Mouse (Mus musculus): ENCODE measurements around the gene Shq1. TPM values are rescaled to one million over a fixed set of nuclear protein-coding genes. Genes with fewer than 3 reads are reported as not detected.

Gene Shq1
- polyA plus RNA-seq, 1 experiment from 2014 or later: 14.2 TPM

DNA sequence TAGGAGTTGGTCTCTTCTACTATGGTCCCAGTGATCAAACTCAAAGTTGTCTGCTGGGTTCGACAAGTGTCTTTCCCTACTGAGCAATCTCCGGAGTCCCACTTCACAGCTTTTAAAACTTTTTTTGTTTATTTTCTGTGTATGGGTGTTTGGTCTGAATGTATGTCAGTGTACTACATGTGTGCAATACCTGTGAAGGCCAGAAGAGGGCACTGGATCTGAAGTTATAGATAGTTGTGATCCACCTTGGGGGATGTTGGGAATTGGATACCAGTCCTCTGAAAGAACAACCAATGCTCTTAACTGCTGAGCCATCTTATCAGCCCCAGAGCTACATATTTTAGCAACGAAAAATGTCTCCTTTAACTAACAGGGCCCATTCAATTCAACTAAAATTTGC is 62.5 kb downstream of the Shq1 start:
- Histone ChIP-seq H3K27ac (ENCODE audit: low read depth, low read length) (no peak overlapping the region), H3K4me2 (ENCODE audit: low read length) (no peak overlapping the region), H3K9me3 (replicated peaks; ENCODE audit: control insufficient read depth, low read length) (no peaks in the 10 kb centered on the region), H3K9ac (ENCODE audit: low read length) (no peak overlapping the region), H3K4me1 (ENCODE audit: control insufficient read depth, insufficient read depth, low read length) (peaks cover 1% of the 10 kb centered on the region; the same call in 1 of the 2 replicates), H3K4me3 (ENCODE audit: low read depth, low read length) (no peak overlapping the region), H3K36me3 (ENCODE audit: control insufficient read depth, insufficient read depth, low read length) (no peaks in the 10 kb centered on the region), H3K27me3 (replicated peaks; ENCODE audit: control insufficient read depth, insufficient read depth, low read length) (no peaks in the 10 kb centered on the region)
- ATAC-seq (no peak), DNase-seq (ENCODE audit: low spot score) (peak; percentile 25)
- WGBS: 98% methylated on average over 3 of the region's 3 CpGs

DNA sequence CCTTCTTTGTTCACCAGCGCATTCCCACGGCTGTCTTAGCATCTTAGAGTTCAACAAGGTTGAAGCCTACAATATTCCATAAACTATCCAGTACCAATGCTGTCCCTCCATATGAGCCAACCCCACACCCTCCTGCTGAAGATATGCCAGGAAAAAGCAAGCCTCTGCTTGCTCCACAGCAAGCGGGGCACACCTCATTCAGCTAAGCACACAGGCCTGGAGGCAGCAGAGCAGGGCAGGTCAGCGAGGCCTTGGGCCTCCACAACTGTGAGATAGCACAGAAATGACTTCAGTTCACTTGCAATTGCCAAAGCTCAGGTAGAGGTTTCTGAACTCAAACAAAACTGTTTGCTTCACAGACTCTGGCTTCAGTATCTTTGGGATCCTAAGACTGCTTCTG is 64.2 kb downstream of the Shq1 start:
- WGBS: 74% methylated on average over 4 of the region's 4 CpGs
- no peaks in the 10 kb centered on the region for H3K27me3 ChIP-seq (replicated peaks; ENCODE audit: control insufficient read depth, insufficient read depth, low read length)
- ATAC-seq (no peak), DNase-seq (ENCODE audit: low spot score) (no peak)
- H3K9me3 ChIP-seq (replicated peaks; ENCODE audit: control insufficient read depth, low read length): no peaks in the 10 kb centered on the region
- no peak overlapping the region for H3K4me3 ChIP-seq (ENCODE audit: low read depth, low read length)
- H3K27ac ChIP-seq (ENCODE audit: low read depth, low read length): no peak overlapping the region
- no peak overlapping the region for H3K4me2 ChIP-seq (ENCODE audit: low read length)
- H3K36me3 ChIP-seq (ENCODE audit: control insufficient read depth, insufficient read depth, low read length): no peaks in the 10 kb centered on the region
- no peak overlapping the region for H3K9ac ChIP-seq (ENCODE audit: low read length)
- no peaks in the 10 kb centered on the region for H3K4me1 ChIP-seq (ENCODE audit: control insufficient read depth, insufficient read depth, low read length)

DNA sequence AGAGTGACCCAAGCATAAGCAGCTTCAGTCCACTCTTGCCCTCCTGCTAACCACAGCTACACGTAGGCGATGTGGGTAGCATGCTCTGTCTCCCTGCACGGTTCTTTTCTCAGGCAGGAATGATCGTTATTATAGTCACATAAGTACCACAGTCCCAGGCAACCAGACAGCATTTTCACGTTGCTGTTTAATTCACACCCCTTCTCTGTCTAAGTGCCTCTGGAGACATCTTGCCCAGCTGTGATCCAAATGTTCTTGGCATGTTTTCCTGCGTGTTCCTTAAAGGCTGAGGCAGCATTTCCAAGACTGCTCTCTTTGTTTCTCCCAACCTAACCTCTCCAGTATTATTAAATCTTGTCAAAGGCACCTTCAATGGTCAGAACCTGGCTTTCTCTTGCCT is 67.3 kb downstream of the Shq1 start:
- H3K4me2 ChIP-seq (ENCODE audit: low read length): no peak overlapping the region
- H3K4me1 ChIP-seq (ENCODE audit: control insufficient read depth, insufficient read depth, low read length): no peaks in the 10 kb centered on the region
- no peaks in the 10 kb centered on the region for H3K27me3 ChIP-seq (replicated peaks; ENCODE audit: control insufficient read depth, insufficient read depth, low read length)
- no peaks in the 10 kb centered on the region for H3K9me3 ChIP-seq (replicated peaks; ENCODE audit: control insufficient read depth, low read length)
- H3K9ac ChIP-seq (ENCODE audit: low read length): no peak overlapping the region
- H3K27ac ChIP-seq (ENCODE audit: low read depth, low read length): no peak overlapping the region
- WGBS: 73% methylated on average over 6 of the region's 6 CpGs
- ATAC-seq (no peak), DNase-seq (ENCODE audit: low spot score) (peak; percentile 16)
- H3K36me3 ChIP-seq (ENCODE audit: control insufficient read depth, insufficient read depth, low read length): no peaks in the 10 kb centered on the region
- no peak overlapping the region for H3K4me3 ChIP-seq (ENCODE audit: low read depth, low read length)

DNA sequence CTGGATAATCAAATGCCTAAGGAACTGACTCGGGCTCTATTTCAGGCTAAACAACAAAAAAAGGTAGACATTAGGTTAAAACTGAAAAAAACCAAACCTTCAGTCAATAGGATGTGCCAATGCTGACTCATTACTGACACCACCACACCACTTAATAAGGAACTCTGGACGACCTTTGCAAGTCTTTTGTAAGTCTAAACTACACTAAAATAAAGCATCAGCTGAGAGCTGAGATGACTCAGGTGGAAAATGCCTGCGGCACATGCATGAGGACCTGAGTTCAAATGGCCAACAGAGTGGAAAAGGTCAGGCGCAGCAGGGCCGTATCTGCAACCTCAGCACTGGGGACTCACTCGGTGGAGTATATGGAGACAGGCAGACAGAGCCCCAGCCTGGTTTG is 69.3 kb downstream of the Shq1 start:
- H3K4me1 ChIP-seq (ENCODE audit: control insufficient read depth, insufficient read depth, low read length): no peaks in the 10 kb centered on the region
- H3K27me3 ChIP-seq (replicated peaks; ENCODE audit: control insufficient read depth, insufficient read depth, low read length): no peaks in the 10 kb centered on the region
- H3K27ac ChIP-seq (ENCODE audit: low read depth, low read length): no peak overlapping the region
- WGBS: 86% methylated on average over 6 of the region's 6 CpGs
- H3K9ac ChIP-seq (ENCODE audit: low read length): no peak overlapping the region
- H3K4me2 ChIP-seq (ENCODE audit: low read length): no peak overlapping the region
- ATAC-seq: no peak
- no peak overlapping the region for H3K4me3 ChIP-seq (ENCODE audit: low read depth, low read length)
- H3K36me3 ChIP-seq (ENCODE audit: control insufficient read depth, insufficient read depth, low read length): no peaks in the 10 kb centered on the region
- no peak for DNase-seq (ENCODE audit: low spot score)
- no peaks in the 10 kb centered on the region for H3K9me3 ChIP-seq (replicated peaks; ENCODE audit: control insufficient read depth, low read length)

DNA sequence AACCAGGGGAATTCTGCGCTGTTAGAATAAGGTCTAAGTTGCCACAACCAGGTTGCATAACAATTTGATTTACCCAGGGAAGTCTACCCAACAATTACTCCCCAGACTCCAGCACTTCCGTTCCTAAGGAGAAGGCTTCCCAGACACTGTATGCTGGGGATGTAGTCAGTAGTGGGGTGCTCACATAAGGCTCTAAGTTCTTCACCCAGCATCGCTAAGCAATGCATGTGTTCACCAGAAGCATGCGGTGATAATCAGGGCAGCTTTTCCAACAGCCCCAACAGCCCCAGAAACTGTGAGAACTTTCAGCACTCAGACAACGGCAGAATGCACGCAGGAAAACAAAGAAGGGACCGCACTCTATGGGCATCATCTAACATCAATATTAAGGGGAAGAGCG is 77.1 kb downstream of the Shq1 start:
- no peaks in the 10 kb centered on the region for H3K4me1 ChIP-seq (ENCODE audit: control insufficient read depth, insufficient read depth, low read length)
- no peak for ATAC-seq
- no peaks in the 10 kb centered on the region for H3K36me3 ChIP-seq (ENCODE audit: control insufficient read depth, insufficient read depth, low read length)
- H3K27me3 ChIP-seq (replicated peaks; ENCODE audit: control insufficient read depth, insufficient read depth, low read length): no peaks in the 10 kb centered on the region
- H3K27ac ChIP-seq (ENCODE audit: low read depth, low read length): no peak overlapping the region
- H3K4me3 ChIP-seq (ENCODE audit: low read depth, low read length): no peak overlapping the region
- WGBS: 50% methylated on average over 8 of the region's 8 CpGs
- DNase-seq (ENCODE audit: low spot score): no peak
- no peak overlapping the region for H3K9ac ChIP-seq (ENCODE audit: low read length)
- H3K4me2 ChIP-seq (ENCODE audit: low read length): no peak overlapping the region
- no peaks in the 10 kb centered on the region for H3K9me3 ChIP-seq (replicated peaks; ENCODE audit: control insufficient read depth, low read length)

DNA sequence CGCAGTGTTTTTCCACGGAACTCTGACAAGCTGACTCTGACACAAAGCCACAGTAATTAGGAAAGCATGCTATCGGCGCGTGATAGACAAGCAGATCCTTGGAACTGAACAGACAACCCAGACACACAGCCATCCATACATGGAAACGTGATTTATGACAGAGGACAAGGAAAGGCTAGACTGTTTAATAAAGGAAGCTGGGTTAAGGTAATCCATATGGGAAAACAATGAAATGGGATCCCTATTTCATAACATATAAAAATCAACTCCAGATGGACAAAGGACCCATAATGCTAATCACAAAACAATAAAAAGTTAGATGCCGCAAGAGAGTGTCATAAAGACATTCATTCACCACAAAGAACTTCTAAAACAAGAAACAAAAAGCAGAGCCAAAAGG is 78.0 kb downstream of the Shq1 start:
- no peak for DNase-seq (ENCODE audit: low spot score)

DNA sequence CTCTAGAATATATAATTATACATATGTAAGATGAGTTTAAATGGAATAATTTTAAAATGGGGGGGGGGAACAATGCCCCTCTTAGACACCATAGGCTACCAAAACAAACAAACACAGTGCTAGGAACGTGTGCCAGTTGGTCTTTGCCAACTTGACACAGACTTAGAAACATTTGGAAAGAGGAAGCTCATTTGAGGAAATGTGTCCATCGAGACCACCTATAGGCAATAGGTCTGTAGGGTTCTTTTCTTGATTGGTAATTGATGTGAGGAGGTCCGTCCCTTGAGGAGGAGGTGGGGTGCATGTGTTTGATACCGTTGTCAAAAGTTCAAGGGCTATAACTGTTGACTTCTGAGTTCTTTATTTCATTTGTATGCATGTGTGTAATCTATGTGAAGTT is 80.4 kb downstream of the Shq1 start:
- Histone ChIP-seq H3K9ac (ENCODE audit: low read length) (no peak overlapping the region), H3K27me3 (replicated peaks; ENCODE audit: control insufficient read depth, insufficient read depth, low read length) (no peaks in the 10 kb centered on the region), H3K9me3 (replicated peaks; ENCODE audit: control insufficient read depth, low read length) (no peaks in the 10 kb centered on the region), H3K27ac (ENCODE audit: low read depth, low read length) (no peak overlapping the region), H3K4me1 (ENCODE audit: control insufficient read depth, insufficient read depth, low read length) (no peaks in the 10 kb centered on the region), H3K36me3 (ENCODE audit: control insufficient read depth, insufficient read depth, low read length) (no peaks in the 10 kb centered on the region), H3K4me2 (ENCODE audit: low read length) (no peak overlapping the region), H3K4me3 (ENCODE audit: low read depth, low read length) (no peak overlapping the region)
- 88% methylated on average over 4 of the region's 4 CpGs for WGBS
- DNase-seq (ENCODE audit: low spot score) (no peak), ATAC-seq (no peak)

More for the DNA sequence above, 78.0 kb downstream of the Shq1 start:
- Histone ChIP-seq H3K27ac (ENCODE audit: low read depth, low read length) (no peak overlapping the region), H3K27me3 (replicated peaks; ENCODE audit: control insufficient read depth, insufficient read depth, low read length) (no peaks in the 10 kb centered on the region), H3K4me1 (ENCODE audit: control insufficient read depth, insufficient read depth, low read length) (no peaks in the 10 kb centered on the region), H3K4me2 (ENCODE audit: low read length) (no peak overlapping the region), H3K9me3 (replicated peaks; ENCODE audit: control insufficient read depth, low read length) (no peaks in the 10 kb centered on the region), H3K36me3 (ENCODE audit: control insufficient read depth, insufficient read depth, low read length) (no peaks in the 10 kb centered on the region), H3K4me3 (ENCODE audit: low read depth, low read length) (no peak overlapping the region), H3K9ac (ENCODE audit: low read length) (no peak overlapping the region)
- ATAC-seq: no peak
- 67% methylated on average over 7 of the region's 7 CpGs for WGBS

DNA sequence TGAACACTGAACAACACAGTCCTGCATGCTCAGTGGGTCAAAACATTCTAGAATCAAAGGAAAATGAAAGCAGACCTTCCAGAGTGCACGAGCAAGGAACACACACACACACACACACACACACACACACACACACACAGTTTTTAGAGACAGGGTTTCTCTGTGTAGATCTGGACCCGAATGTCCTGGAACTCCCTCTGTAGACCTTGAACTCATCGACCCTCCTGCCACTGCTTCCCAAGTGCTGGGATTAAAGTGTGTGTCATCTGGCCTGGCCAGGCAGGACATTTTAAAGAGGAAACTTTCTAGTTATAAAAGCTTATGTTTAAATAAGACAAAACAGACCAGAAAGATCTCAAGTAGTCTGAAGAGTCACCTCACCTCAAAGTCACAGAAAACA is 82.1 kb downstream of the Shq1 start:
- H3K27ac ChIP-seq (ENCODE audit: low read depth, low read length): no peak overlapping the region
- H3K4me2 ChIP-seq (ENCODE audit: low read length): no peak overlapping the region
- H3K4me1 ChIP-seq (ENCODE audit: control insufficient read depth, insufficient read depth, low read length): no peaks in the 10 kb centered on the region
- no peak overlapping the region for H3K9ac ChIP-seq (ENCODE audit: low read length)
- no peak for DNase-seq (ENCODE audit: low spot score)
- no peaks in the 10 kb centered on the region for H3K27me3 ChIP-seq (replicated peaks; ENCODE audit: control insufficient read depth, insufficient read depth, low read length)
- ATAC-seq: no peak
- H3K9me3 ChIP-seq (replicated peaks; ENCODE audit: control insufficient read depth, low read length): no peaks in the 10 kb centered on the region
- 96% methylated on average over 3 of the region's 3 CpGs for WGBS
- H3K4me3 ChIP-seq (ENCODE audit: low read depth, low read length): no peak overlapping the region
- no peaks in the 10 kb centered on the region for H3K36me3 ChIP-seq (ENCODE audit: control insufficient read depth, insufficient read depth, low read length)

DNA sequence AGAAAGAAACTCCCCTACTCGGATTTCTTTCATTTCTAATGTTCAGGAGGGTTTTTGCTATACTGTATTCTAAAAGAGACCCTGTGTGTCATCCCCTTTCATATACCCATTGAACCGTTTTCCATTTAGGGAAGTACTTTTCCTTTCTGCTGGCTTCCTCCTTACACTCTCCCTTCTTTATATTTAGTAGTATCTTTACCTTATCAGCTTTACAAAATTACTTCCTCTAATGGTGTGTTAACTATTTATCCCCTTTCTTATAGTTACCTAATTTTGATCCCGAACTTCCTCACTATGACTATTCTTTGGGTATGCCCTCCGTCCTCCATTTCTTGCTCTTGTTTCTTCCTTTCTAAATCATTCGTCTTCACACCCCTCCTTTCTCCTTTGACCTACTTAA is 84.2 kb downstream of the Shq1 start:
- Histone ChIP-seq H3K4me2 (ENCODE audit: low read length) (no peak overlapping the region), H3K9ac (ENCODE audit: low read length) (no peak overlapping the region), H3K4me1 (ENCODE audit: control insufficient read depth, insufficient read depth, low read length) (peaks cover 8% of the 10 kb centered on the region), H3K27ac (ENCODE audit: low read depth, low read length) (no peak overlapping the region), H3K4me3 (ENCODE audit: low read depth, low read length) (no peak overlapping the region), H3K36me3 (ENCODE audit: control insufficient read depth, insufficient read depth, low read length) (no peaks in the 10 kb centered on the region), H3K9me3 (replicated peaks; ENCODE audit: control insufficient read depth, low read length) (no peaks in the 10 kb centered on the region), H3K27me3 (replicated peaks; ENCODE audit: control insufficient read depth, insufficient read depth, low read length) (no peaks in the 10 kb centered on the region)
- ATAC-seq (no peak), DNase-seq (ENCODE audit: low spot score) (no peak)
- WGBS: 90% methylated on average over 5 of the region's 5 CpGs

DNA sequence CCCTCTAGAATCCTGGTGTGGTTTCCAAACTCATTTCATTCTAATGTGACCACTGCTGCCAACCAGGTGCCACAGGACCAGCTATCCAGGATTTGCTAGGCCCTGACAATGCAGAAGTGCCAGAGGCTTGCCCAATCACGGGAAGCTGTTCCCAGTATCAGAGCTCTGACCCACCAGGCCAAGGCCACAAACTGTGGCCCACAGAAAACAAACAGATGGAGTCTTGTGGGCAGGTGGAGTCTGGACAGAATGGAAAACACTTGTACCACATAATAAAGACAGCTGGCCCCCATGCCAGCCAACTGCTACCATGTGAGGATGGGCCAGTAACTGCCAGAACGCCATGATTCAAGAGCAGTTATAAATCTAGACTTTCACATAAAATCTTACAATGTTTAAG is 89.0 kb downstream of the Shq1 start:
- Histone ChIP-seq H3K4me2 (ENCODE audit: low read length) (no peak overlapping the region), H3K9ac (ENCODE audit: low read length) (no peak overlapping the region), H3K27me3 (replicated peaks; ENCODE audit: control insufficient read depth, insufficient read depth, low read length) (no peaks in the 10 kb centered on the region), H3K27ac (ENCODE audit: low read depth, low read length) (peak overlapping the region; percentile 74), H3K36me3 (ENCODE audit: control insufficient read depth, insufficient read depth, low read length) (no peaks in the 10 kb centered on the region), H3K9me3 (replicated peaks; ENCODE audit: control insufficient read depth, low read length) (no peaks in the 10 kb centered on the region), H3K4me3 (ENCODE audit: low read depth, low read length) (no peak overlapping the region), H3K4me1 (ENCODE audit: control insufficient read depth, insufficient read depth, low read length) (peaks cover 15% of the 10 kb centered on the region)
- DNase-seq (ENCODE audit: low spot score) (peak; percentile 48), ATAC-seq (no peak)
- 61% methylated on average over 2 of the region's 2 CpGs for WGBS

Measured in forebrain, embryonic 14.5 days (tissue).